Mouse (Mus musculus): ENCODE results near the gene Senp1.
A peak's percentile ranks its signal among the peaks of the same experiment; 100 is the strongest.

Gene Senp1

GRCm38 (mm10) chr15:98048918-98049700 lies 44.4 kb downstream of the Senp1 start:
- no peak for DNase-seq (ENCODE audit: low read depth, low spot score)

- DNase-seq (ENCODE audit: low read depth, low spot score): no peak
These were observed 49.2 kb downstream of the Senp1 start for GRCm38 (mm10) chr15:98044387-98044786.

- no peak for DNase-seq (ENCODE audit: low read depth, low spot score)
These were observed 49.6 kb downstream of the Senp1 start for GRCm38 (mm10) chr15:98043967-98044366.

- no peak for DNase-seq (ENCODE audit: low read depth, low spot score)
These were observed 51.0 kb downstream of the Senp1 start for GRCm38 (mm10) chr15:98042508-98042907.

GRCm38 (mm10) chr15:98039682-98040081 lies 53.9 kb downstream of the Senp1 start:
- no peak for DNase-seq (ENCODE audit: low read depth, low spot score)

GRCm38 (mm10) chr15:98036578-98036977 lies 57.0 kb downstream of the Senp1 start:
- no peak for DNase-seq (ENCODE audit: low read depth, low spot score)

GRCm38 (mm10) chr15:98035076-98035755 lies 58.3 kb downstream of the Senp1 start:
- DNase-seq (ENCODE audit: low read depth, low spot score): no peak

- no peak for DNase-seq (ENCODE audit: low read depth, low spot score)
These were observed 60.3 kb downstream of the Senp1 start for GRCm38 (mm10) chr15:98033233-98033748.

- no peak for DNase-seq (ENCODE audit: low read depth, low spot score)
These were observed 63.7 kb downstream of the Senp1 start for GRCm38 (mm10) chr15:98029798-98030197.

GRCm38 (mm10) chr15:98026967-98027904 lies 66.3 kb downstream of the Senp1 start:
- no peak for DNase-seq (ENCODE audit: low read depth, low spot score)

- no peak for DNase-seq (ENCODE audit: low read depth, low spot score)
These were observed 67.9 kb downstream of the Senp1 start for GRCm38 (mm10) chr15:98025611-98026010.

- DNase-seq (ENCODE audit: low read depth, low spot score): no peak
These were observed 70.4 kb downstream of the Senp1 start for GRCm38 (mm10) chr15:98023137-98023536.

GRCm38 (mm10) chr15:98021886-98022285 lies 71.7 kb downstream of the Senp1 start:
- DNase-seq (ENCODE audit: low read depth, low spot score): no peak

GRCm38 (mm10) chr15:98019047-98019446 lies 74.5 kb downstream of the Senp1 start:
- DNase-seq (ENCODE audit: low read depth, low spot score): no peak

- DNase-seq (ENCODE audit: low read depth, low spot score): no peak
These were observed 75.6 kb downstream of the Senp1 start for GRCm38 (mm10) chr15:98017925-98018324.

- DNase-seq (ENCODE audit: low read depth, low spot score): no peak
These were observed 80.7 kb downstream of the Senp1 start for GRCm38 (mm10) chr15:98012810-98013209.

- no peak for DNase-seq (ENCODE audit: low read depth, low spot score)
These were observed 88.4 kb downstream of the Senp1 start for GRCm38 (mm10) chr15:98005181-98005580.

GRCm38 (mm10) chr15:98004740-98005159 lies 88.8 kb downstream of the Senp1 start:
- DNase-seq (ENCODE audit: low read depth, low spot score): no peak

GRCm38 (mm10) chr15:98003822-98004739 lies 89.5 kb downstream of the Senp1 start, which contains the start of gene Col2a1:
TSS of gene Col2a1 (minus strand) at chr15:98004695.
- DNase-seq (ENCODE audit: low read depth, low spot score): peak; percentile 26

- DNase-seq (ENCODE audit: low read depth, low spot score): peak; percentile 16
These were observed 90.3 kb downstream of the Senp1 start for GRCm38 (mm10) chr15:98002991-98003821.
